Mouse (Mus musculus) G1E (cell line): ENCODE measurements at regions not wholly inside any gene's neighbourhood (a gene's known extent, or its start where the extent isn't known, plus 50 kb on each side); places are given as distances from the start of the nearest gene placed in this dataset.
"Not testable (repeated sequence)": the region's sequence is repeated elsewhere in the genome, so short reads cannot be mapped to it uniquely, and the experiment has no call there.

Experiments used
- ATAC-seq: 2 replicates; pipeline ENCODE4 v1.8.0; 2016; ENCODE audit warnings: mild to moderate bottlenecking; ENCODE audit not compliant: insufficient number of reproducible peaks, poor library complexity, low FRiP score, severe bottlenecking; ENCODE audit errors: extremely low read depth
- DNase-seq: peaks from one replicate; pipeline ENCODE4 v3.0.0; 2012; ENCODE audit warnings: low spot score
- H3K27me3 ChIP-seq: 2 replicates; pipeline ENCODE4 v1.6.1; 2012; ENCODE audit warnings: mild to moderate bottlenecking, low read length, inconsistent platforms; ENCODE audit not compliant: insufficient read depth
- H3K36me3 ChIP-seq: replicated peaks from 2 replicates; pipeline ENCODE3; 2012; ENCODE audit warnings: mild to moderate bottlenecking, inconsistent platforms
- H3K4me1 ChIP-seq: 2 replicates; pipeline ENCODE4 v1.6.1; 2012; ENCODE audit warnings: low read depth, low read length, inconsistent platforms, mixed read lengths; ENCODE audit not compliant: insufficient read depth
- H3K4me3 ChIP-seq: 2 replicates; pipeline ENCODE4 v1.5.1; 2012; ENCODE audit warnings: low read depth, mild to moderate bottlenecking, inconsistent platforms, low read length, moderate library complexity, mixed read lengths
- H3K9me3 ChIP-seq: replicated peaks from 2 replicates; pipeline ENCODE4 v1.6.1; 2012; ENCODE audit warnings: inconsistent platforms
- CTCF ChIP-seq: IDR thresholded peaks from 2 replicates; pipeline ENCODE4 v1.5.1; 2012; ENCODE audit warnings: low read depth, low read length, inconsistent platforms, mixed read lengths
- GATA1 ChIP-seq: IDR thresholded peaks from 2 replicates; pipeline ENCODE4 v1.6.1; 2012; ENCODE audit warnings: borderline replicate concordance, low read length, inconsistent platforms, mixed read lengths
- GATA2 ChIP-seq: IDR thresholded peaks from 2 replicates; pipeline ENCODE4 v1.6.1; 2012; ENCODE audit warnings: low read depth, low read length, inconsistent platforms, borderline replicate concordance
- POLR2AphosphoS5 ChIP-seq: IDR thresholded peaks from 2 replicates; pipeline ENCODE4 v1.6.1; 2012; ENCODE audit warnings: low read depth, low read length, inconsistent platforms; ENCODE audit not compliant: insufficient replicate concordance
- TAL1 ChIP-seq: conservative IDR thresholded peaks from 2 replicates; pipeline ENCODE4 v1.6.1; 2012; ENCODE audit warnings: low read depth, low read length, inconsistent platforms, mixed read lengths

DNA sequence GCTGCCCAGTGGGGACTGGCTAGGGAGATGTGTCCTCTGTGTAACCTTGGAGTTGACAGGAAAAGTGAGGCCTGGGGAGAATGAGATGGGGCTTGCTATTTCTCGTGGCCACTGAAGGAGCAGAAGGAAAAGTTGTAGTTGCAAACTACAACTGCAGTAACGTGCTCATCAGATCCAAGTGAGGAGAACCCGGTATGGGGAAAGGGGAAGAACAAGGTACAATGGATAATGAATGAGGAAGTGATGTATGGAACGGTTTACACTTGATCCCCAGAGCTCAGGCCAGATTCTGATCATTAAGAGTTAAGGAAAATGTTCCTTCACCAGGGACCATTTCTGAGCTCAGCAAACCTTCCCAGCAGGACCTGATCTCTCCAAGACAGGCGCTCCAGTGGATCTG is 92.6 kb downstream of the Phlda1 start:
- Histone ChIP-seq H3K4me1 (peaks cover 71% of the 10 kb centered on the region), H3K36me3 (no peaks in the 10 kb centered on the region), H3K4me3 (no peak overlapping the region), H3K27me3 (no peaks in the 10 kb centered on the region; the same call in 1 of the 2 replicates), H3K9me3 (no peaks in the 10 kb centered on the region; the same call in 1 of the 2 replicates)
- no peak for TF ChIP-seq CTCF
- no peak for TF ChIP-seq GATA1
- no peak for TF ChIP-seq GATA2
- TF ChIP-seq TAL1, result no peak
- TF ChIP-seq POLR2AphosphoS5, result no peak
- DNase-seq, result no peak
- no peak for ATAC-seq

DNA sequence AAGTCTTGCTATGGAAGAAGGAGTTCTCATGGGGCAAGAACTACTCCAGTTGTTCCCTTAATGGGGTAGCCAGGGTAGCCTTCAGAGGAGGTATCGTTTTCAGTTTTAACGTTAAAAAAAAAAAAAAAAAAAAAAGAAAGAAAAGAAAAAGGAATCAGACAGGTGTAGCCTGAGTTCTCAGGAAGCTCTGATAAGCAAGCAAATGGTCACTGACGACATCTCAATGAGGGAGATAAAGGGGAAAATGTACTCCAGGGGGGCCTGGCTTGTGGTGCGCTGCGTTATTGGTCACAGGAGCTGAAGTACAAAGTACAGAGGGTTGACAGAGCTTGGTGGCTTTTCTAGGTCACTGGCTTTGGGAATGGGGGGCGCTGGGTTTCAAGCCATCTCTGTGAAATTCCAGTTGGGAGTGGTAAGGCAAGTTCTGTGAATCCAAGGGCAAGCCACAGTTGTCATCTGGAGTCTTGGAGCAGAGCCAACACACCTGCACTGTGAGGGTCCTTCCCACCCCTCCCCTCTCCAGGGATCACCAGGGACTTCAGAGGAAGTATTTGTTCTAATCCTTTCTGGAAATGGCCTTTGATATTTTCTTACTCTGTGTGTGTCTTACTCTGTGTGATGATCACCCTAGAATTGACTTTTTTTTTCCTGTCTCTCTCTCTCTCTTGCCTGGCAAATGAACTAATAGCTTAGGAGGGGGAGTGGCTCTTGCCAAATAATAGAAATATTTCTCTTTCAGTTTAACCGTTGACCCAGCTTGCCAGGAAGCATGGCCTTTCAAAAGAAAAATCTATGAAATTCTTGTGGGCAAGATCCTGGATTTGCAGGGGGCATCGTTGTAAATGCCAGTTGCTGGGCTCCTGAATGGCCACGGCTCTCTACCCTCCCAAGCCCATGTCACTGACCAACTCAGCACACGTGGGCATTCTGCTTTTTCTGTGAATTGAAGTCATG is 93.5 kb downstream of the Phlda1 start:
- TF ChIP-seq TAL1 (no peak), CTCF (no peak), POLR2AphosphoS5 (no peak), GATA1 (no peak), GATA2 (no peak)
- DNase-seq, result no peak
- Histone ChIP-seq H3K4me1 (peaks cover 62% of the 10 kb centered on the region), H3K36me3 (no peaks in the 10 kb centered on the region), H3K4me3 (no peak overlapping the region; the same call in 1 of the 2 replicates), H3K27me3 (no peaks in the 10 kb centered on the region; the same call in 1 of the 2 replicates), H3K9me3 (no peaks in the 10 kb centered on the region)
- no peak for ATAC-seq

DNA sequence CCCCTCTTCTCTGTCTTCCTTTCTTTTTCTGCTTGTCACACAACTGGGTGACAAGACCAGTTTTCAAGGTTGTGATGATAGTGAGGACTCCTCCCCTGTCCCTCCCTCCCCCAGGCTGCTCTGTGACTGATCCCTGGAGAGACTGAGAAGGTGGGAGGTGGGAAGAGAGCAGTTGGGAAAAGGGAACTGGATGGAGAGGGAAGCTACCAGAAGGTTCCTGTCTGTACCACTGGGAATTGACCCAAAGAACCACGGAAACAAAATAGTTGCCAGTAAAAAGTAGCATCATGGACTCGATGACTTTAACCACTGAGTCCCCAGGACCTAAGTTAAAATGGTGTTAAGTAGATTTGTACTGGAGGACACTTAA is 94.2 kb downstream of the Phlda1 start:
- ATAC-seq (no peak), DNase-seq (no peak)
- no peaks in the 10 kb centered on the region; the same call in 1 of the 2 replicates for H3K27me3 ChIP-seq
- no peaks in the 10 kb centered on the region for H3K9me3 ChIP-seq
- no peaks in the 10 kb centered on the region for H3K36me3 ChIP-seq
- H3K4me3 ChIP-seq, result no peak overlapping the region
- no peak for TF ChIP-seq GATA2
- H3K4me1 ChIP-seq, result peaks cover 56% of the 10 kb centered on the region

DNA sequence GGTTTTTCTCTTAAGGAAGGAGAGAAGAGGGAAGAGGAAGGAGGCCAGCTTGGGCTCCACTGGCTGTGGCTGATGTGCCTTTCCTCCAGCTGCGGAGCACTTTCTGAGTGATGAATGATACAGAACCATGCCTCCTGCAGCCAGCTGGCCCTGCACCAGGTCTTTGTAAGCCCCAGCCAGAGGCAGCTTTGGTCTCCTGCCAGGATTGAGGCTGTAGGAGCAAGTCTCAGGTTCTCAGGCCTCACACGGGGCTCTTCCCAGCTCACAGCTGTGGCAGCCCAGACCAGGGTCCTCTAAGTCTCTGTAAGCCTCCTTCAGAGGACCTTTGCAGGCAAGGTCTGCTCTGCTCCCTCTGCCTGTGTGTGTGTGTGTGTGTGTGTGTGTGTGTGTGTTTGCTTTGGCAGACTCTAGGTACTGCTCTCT is 94.6 kb downstream of the Phlda1 start:
- no peak overlapping the region for H3K4me3 ChIP-seq
- ATAC-seq (no peak), DNase-seq (no peak)
- H3K4me1 ChIP-seq, result peaks cover 51% of the 10 kb centered on the region
- H3K27me3 ChIP-seq, result no peaks in the 10 kb centered on the region; the same call in 1 of the 2 replicates
- H3K9me3 ChIP-seq, result no peaks in the 10 kb centered on the region
- TF ChIP-seq TAL1 (no peak), CTCF (no peak), POLR2AphosphoS5 (no peak), GATA1 (no peak), GATA2 (no peak)
- no peaks in the 10 kb centered on the region for H3K36me3 ChIP-seq

DNA sequence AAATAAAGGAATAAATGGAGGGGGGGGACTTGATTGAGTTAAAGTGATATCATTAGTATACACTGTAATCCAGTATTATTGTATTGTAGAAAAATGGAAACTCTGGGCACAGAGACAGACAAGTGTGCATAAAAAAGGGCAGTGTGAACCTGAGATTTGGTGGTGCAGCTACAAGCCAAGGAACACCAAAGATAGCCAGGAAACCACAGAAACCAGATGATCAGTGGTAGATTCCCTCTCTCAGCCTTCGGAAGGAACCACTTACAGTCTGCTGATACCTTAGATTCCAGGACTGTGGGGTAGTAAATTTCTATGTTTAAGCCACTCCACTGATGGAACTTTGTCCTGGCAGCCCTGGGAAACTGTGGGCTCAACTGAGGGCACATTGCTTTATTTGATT is 97.1 kb downstream of the Phlda1 start:
- no peak for ATAC-seq
- DNase-seq, result no peak
- peaks cover 33% of the 10 kb centered on the region for H3K4me1 ChIP-seq
- H3K27me3 ChIP-seq, result peaks cover 8% of the 10 kb centered on the region
- no peak for TF ChIP-seq CTCF
- no peak overlapping the region for H3K4me3 ChIP-seq
- H3K36me3 ChIP-seq, result no peaks in the 10 kb centered on the region
- no peaks in the 10 kb centered on the region for H3K9me3 ChIP-seq

DNA sequence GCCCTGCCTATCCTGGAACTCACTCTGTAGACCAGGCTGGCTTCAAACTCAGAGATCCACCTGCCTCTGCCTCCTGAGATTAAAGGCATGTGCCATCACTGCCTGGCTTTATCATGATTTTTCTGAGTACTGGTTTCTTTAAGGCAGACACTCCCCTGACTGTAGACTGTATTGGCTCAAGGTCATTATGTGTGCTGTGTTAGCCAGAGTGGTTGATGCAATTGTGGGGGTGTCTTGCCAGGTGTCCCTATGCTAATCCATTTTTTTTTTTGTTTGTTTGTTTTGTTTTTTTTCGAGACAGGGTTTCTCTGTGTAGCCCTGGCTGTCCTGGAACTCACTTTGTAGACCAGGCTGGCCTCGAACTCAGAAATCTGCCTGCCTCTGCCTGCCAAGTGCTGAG is 101.3 kb downstream of the Phlda1 start:
- not testable (repeated sequence) for DNase-seq, H3K9me3 ChIP-seq, H3K4me3 ChIP-seq, H3K4me1 ChIP-seq, ATAC-seq, H3K36me3 ChIP-seq
- peaks cover 11% of the 10 kb centered on the region for H3K27me3 ChIP-seq
